Mouse (Mus musculus): Measurements from ENCODE around the gene Rnf4. TPM values are rescaled to one million over a fixed set of nuclear protein-coding genes. Genes with fewer than 3 reads are reported as not detected.

The Rnf4 gene
- polyA plus RNA-seq, 1 experiment from 2014 or later = 147 TPM

DNA sequence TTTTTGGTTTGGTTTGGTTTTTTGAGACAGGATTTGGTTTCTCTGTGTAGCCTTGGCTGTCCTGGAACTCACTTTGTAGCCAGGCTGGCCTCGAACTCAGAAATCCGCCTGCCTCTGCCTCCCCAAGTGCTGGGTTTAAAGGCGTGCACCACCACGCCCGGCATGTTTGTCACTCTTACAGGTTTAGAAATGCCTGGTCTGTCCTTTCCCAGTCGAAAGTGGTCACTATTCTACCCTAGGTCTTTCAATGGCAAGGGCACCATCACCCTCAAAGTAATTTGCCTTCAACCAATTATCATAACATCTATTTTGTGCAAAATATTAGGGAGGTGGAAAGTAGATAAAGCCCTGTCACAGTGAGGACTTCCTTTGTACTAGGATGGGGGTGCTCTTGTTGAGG lies 4.2 kb downstream of the Rnf4 start:
- Histone ChIP-seq H3K4me3 (replicated peaks) (no peak overlapping the region), H3K9me3 (replicated peaks) (no peaks in the 10 kb centered on the region), H3K4me2 (replicated peaks) (no peak overlapping the region), H3K4me1 (0 out of 2 replicates have a peak, but pooled peaks cover 13% of the 10 kb centered on the region), H3K36me3 (peaks cover 19% of the 10 kb centered on the region; the same call in 1 of the 2 replicates), H3K9ac (no peak overlapping the region), H3K27me3 (no peaks in the 10 kb centered on the region), H3K27ac (replicated peaks) (no peak overlapping the region)
- 93% methylated on average over 6 of the region's 6 CpGs for WGBS
- no peak for ATAC-seq (ENCODE audit: insufficient number of reproducible peaks, low FRiP score, low TSS enrichment, low read depth)

GRCm38 (mm10) chr5:34352084-34352631 lies 16.1 kb downstream of the Rnf4 start:
- ATAC-seq (ENCODE audit: insufficient number of reproducible peaks, low FRiP score, low TSS enrichment, low read depth) = no peak
- no peak overlapping the region for H3K9ac ChIP-seq
- H3K4me3 ChIP-seq (replicated peaks) = no peak overlapping the region
- no peaks in the 10 kb centered on the region for H3K4me1 ChIP-seq
- peaks cover 96% of the 10 kb centered on the region for H3K36me3 ChIP-seq
- 95% methylated on average over 3 of the region's 3 CpGs for WGBS
- H3K27me3 ChIP-seq = no peaks in the 10 kb centered on the region
- H3K9me3 ChIP-seq (replicated peaks) = no peaks in the 10 kb centered on the region
- H3K4me2 ChIP-seq (replicated peaks) = no peak overlapping the region
- no peak overlapping the region for H3K27ac ChIP-seq (replicated peaks)

- peaks cover 52% of the 10 kb centered on the region for H3K36me3 ChIP-seq
- no peak overlapping the region for H3K4me2 ChIP-seq (replicated peaks)
- H3K9me3 ChIP-seq (replicated peaks) = no peaks in the 10 kb centered on the region
- no peaks in the 10 kb centered on the region for H3K27me3 ChIP-seq
- ATAC-seq (ENCODE audit: insufficient number of reproducible peaks, low FRiP score, low TSS enrichment, low read depth) = no peak
- no peaks in the 10 kb centered on the region for H3K4me1 ChIP-seq
- H3K9ac ChIP-seq = no peak overlapping the region
- H3K27ac ChIP-seq (replicated peaks) = no peak overlapping the region
- no peak overlapping the region for H3K4me3 ChIP-seq (replicated peaks)
- 91% methylated on average over 3 of the region's 3 CpGs for WGBS
Observed at GRCm38 (mm10) chr5:34360261-34360660, 24.2 kb downstream of the Rnf4 start.

DNA sequence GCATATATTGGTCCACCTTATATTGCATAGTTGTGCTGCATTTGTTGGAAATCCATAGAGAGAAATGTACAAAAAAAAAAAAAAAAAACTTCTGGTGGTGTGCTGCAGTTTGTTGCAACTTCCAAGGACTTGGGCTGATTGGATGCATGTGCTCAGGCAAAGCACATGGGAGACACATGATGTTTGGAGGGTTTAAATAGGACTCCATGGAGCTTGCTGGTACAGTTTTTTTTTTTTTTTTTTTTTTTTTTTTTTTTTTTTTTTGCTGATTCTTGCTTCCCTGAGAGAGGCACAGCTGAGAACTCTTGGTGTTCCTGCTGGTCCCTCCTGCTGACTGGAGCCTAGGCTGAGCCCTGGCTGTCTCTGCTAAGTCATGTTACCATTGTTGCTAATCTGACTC lies 27.0 kb downstream of the Rnf4 start:
- no peak for ATAC-seq (ENCODE audit: insufficient number of reproducible peaks, low FRiP score, low TSS enrichment, low read depth)
- H3K27ac ChIP-seq (replicated peaks) = no peak overlapping the region
- no peak overlapping the region for H3K9ac ChIP-seq

DNA sequence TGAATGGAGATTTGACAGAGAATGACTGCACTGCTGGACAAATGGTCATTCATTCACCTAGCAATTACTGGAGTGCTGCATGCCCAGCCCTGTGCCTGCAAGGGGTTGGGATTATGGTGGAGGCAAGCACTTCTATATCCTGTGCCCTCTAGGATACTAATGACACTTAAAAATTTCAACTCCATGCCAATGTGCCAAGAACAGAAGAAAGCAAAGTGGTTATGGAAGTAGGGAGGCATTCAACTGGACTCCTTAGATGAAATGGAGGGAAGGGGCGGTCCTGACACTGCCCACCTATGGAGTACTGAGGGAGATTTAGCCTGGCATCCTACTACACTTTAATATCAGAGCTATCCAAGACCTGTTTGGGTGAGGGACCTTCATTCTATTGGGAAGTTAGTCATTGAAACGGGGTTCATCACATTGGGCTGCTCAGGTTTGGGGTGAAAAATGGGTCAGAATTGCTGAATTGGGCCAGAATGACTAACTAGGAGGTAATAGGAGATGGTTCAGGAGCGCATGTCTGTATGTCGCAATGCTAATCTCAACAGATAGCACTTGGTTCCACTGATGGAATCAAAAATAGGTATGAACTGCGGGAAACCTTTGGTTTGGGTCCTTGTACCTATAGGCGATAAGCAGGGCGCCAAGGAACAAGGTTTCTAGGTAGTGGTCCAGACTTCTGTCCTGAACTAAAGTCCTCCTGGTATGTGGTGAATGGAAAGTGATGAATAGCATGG lies 32.6 kb downstream of the Rnf4 start:
- ATAC-seq (ENCODE audit: insufficient number of reproducible peaks, low FRiP score, low TSS enrichment, low read depth) = no peak
- peak overlapping the region; percentile 60 for H3K4me2 ChIP-seq (replicated peaks)
- peak overlapping the region; percentile 85 for H3K27ac ChIP-seq (replicated peaks)
- peak overlapping the region; percentile 84 for H3K4me3 ChIP-seq (replicated peaks)
- H3K4me1 ChIP-seq = peaks cover 16% of the 10 kb centered on the region
- peak overlapping the region; percentile 21; the same call in 1 of the 2 replicates for H3K9ac ChIP-seq
- H3K36me3 ChIP-seq = peaks cover 10% of the 10 kb centered on the region; the same call in 1 of the 2 replicates
- 66% methylated on average over 7 of the region's 7 CpGs for WGBS
- H3K27me3 ChIP-seq = no peaks in the 10 kb centered on the region
- no peaks in the 10 kb centered on the region for H3K9me3 ChIP-seq (replicated peaks)

More for the DNA sequence above, 27.0 kb downstream of the Rnf4 start:
- Histone ChIP-seq H3K4me3 (replicated peaks) (no peak overlapping the region), H3K36me3 (peaks cover 31% of the 10 kb centered on the region), H3K9me3 (replicated peaks) (no peaks in the 10 kb centered on the region), H3K27me3 (no peaks in the 10 kb centered on the region), H3K4me2 (replicated peaks) (no peak overlapping the region), H3K4me1 (no peaks in the 10 kb centered on the region)

GRCm38 (mm10) chr5:34369341-34370021 lies 33.4 kb downstream of the Rnf4 start, which contains the start of gene Fam193a:
Gene Fam193a, plus strand, starts transcription at chr5:34369933.
- H3K4me2 ChIP-seq (replicated peaks) = peak within 1 kb of the TSS; percentile 60
- H3K9ac ChIP-seq = peak within 1 kb of the TSS; percentile 91
- H3K9me3 ChIP-seq (replicated peaks) = no peaks in the 10 kb centered on the region
- peak; percentile 100 for ATAC-seq (ENCODE audit: insufficient number of reproducible peaks, low FRiP score, low TSS enrichment, low read depth)
- peak within 1 kb of the TSS; percentile 85 for H3K27ac ChIP-seq (replicated peaks)
- peaks cover 16% of the 10 kb centered on the region for H3K4me1 ChIP-seq
- no peaks in the 10 kb centered on the region for H3K27me3 ChIP-seq
- WGBS = under 1% methylated on average over 45 of the region's 64 CpGs
- peaks cover 10% of the 10 kb centered on the region; the same call in 1 of the 2 replicates for H3K36me3 ChIP-seq
- peak within 1 kb of the TSS; percentile 84 for H3K4me3 ChIP-seq (replicated peaks)

DNA sequence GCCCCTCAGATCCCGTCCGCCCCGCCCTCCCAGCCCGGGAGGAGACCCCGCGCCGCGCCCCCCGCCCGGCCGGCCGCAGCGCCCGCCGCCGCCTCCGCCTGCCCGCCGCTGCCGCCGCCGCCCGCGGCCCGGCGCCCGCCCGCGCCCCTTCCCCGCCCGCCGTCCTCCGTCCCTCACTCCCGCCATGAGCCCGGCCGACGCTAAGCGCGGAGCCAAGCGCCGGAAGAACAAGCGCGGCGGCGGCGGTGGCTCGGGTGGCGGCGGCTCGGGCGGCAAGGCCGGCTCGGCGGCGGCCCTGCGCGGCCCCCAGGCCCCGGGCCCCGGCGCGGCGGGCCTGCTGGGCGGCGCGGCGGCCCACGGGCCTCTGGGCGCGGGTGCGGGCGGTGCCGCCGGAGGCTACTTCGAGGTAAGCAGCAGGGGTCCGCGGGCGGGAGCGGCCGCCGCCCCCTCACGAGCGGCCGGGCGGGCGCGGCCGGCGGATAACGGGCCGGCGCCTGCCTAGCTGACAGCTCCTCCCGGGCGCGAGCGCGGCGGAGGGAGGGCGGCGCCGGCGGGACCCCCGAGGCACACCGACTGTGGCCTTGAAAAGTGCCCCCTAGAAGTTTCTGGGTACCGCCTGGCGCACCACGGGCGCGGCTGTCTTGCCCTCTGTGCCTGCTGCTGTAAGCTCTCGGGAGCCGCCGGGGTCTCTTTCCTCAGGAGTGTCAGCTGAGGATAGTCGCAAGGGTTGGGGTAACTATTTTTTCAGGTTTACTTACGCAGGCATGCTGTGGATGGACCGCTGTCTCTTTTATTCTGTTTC lies 34.1 kb downstream of the Rnf4 start:
- no peaks in the 10 kb centered on the region for H3K27me3 ChIP-seq
- H3K9ac ChIP-seq = peak overlapping the region; percentile 91
- H3K4me2 ChIP-seq (replicated peaks) = peak overlapping the region; percentile 54
- 1% methylated on average over 72 of the region's 114 CpGs for WGBS
- no peak for ATAC-seq (ENCODE audit: insufficient number of reproducible peaks, low FRiP score, low TSS enrichment, low read depth)
- H3K9me3 ChIP-seq (replicated peaks) = no peaks in the 10 kb centered on the region
- H3K4me3 ChIP-seq (replicated peaks) = peak overlapping the region; percentile 84
- H3K4me1 ChIP-seq = peaks cover 16% of the 10 kb centered on the region
- H3K27ac ChIP-seq (replicated peaks) = peak overlapping the region; percentile 71
- H3K36me3 ChIP-seq = peaks cover 3% of the 10 kb centered on the region; the same call in 1 of the 2 replicates

GRCm38 (mm10) chr5:34370840-34371239 lies 34.8 kb downstream of the Rnf4 start:
- Histone ChIP-seq H3K4me1 (peaks cover 16% of the 10 kb centered on the region), H3K27me3 (no peaks in the 10 kb centered on the region), H3K9ac (peak overlapping the region; percentile 91), H3K9me3 (replicated peaks) (no peaks in the 10 kb centered on the region), H3K4me3 (replicated peaks) (peak overlapping the region; percentile 84), H3K36me3 (no peaks in the 10 kb centered on the region), H3K27ac (replicated peaks) (no peak overlapping the region), H3K4me2 (replicated peaks) (peak overlapping the region; percentile 54)
- ATAC-seq (ENCODE audit: insufficient number of reproducible peaks, low FRiP score, low TSS enrichment, low read depth) = no peak
- 17% methylated on average over 8 of the region's 8 CpGs for WGBS

DNA sequence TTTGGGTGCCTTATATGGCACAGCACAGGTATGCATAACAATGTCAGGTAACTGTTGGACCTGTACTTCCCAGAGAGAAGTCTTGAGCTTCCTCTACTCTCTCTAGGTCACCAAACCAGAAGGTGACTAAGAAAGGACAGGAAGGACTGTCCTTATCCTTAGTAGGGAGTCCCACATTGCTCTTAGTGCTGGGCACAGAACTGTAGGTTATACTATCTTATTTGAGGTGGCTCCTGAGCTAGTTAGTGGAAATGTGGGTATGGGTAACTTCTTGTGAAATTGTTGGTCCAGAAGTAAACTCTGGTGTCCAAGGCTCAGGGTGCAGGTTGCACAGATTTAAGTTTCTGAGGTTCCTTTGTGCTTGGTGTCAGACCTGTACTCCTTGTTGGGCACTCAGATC lies 36.1 kb downstream of the Rnf4 start:
- Histone ChIP-seq H3K4me2 (replicated peaks) (no peak overlapping the region), H3K9me3 (replicated peaks) (no peaks in the 10 kb centered on the region)

DNA sequence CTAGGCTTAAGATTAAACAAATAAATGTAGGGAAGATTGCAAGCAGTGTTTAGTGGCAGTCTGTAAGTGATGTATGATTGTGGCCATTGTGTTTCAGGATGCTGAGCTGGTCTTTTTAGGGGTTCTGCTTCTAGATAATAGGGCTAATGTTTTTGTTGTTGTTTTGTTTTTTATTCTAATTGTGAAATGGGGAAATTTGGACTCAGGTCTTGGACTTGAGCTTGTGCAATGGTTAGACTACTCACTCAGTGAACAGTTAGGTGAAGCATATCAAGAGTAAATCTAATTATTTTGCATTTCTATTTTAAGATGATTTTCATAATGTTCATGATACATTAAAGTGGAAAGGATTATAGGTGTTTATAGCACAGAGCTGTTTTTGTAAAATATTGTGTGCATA lies 36.5 kb downstream of the Rnf4 start:
- H3K9me3 ChIP-seq (replicated peaks) = no peaks in the 10 kb centered on the region
- no peak overlapping the region for H3K27ac ChIP-seq (replicated peaks)
- H3K9ac ChIP-seq = no peak overlapping the region
- ATAC-seq (ENCODE audit: insufficient number of reproducible peaks, low FRiP score, low TSS enrichment, low read depth) = no peak
- no peaks in the 10 kb centered on the region for H3K27me3 ChIP-seq
- no peak overlapping the region for H3K4me3 ChIP-seq (replicated peaks)
- no peaks in the 10 kb centered on the region for H3K36me3 ChIP-seq
- no peak overlapping the region for H3K4me2 ChIP-seq (replicated peaks)
- H3K4me1 ChIP-seq = peaks cover 16% of the 10 kb centered on the region

More for the DNA sequence above, 36.1 kb downstream of the Rnf4 start:
- Histone ChIP-seq H3K4me1 (peaks cover 16% of the 10 kb centered on the region), H3K9ac (no peak overlapping the region), H3K4me3 (replicated peaks) (no peak overlapping the region), H3K36me3 (no peaks in the 10 kb centered on the region), H3K27me3 (no peaks in the 10 kb centered on the region), H3K27ac (replicated peaks) (no peak overlapping the region)
- no peak for ATAC-seq (ENCODE audit: insufficient number of reproducible peaks, low FRiP score, low TSS enrichment, low read depth)

GRCm38 (mm10) chr5:34378787-34379186 lies 42.7 kb downstream of the Rnf4 start:
- no peaks in the 10 kb centered on the region for H3K4me1 ChIP-seq
- H3K36me3 ChIP-seq = no peaks in the 10 kb centered on the region
- H3K9ac ChIP-seq = no peak overlapping the region
- ATAC-seq (ENCODE audit: insufficient number of reproducible peaks, low FRiP score, low TSS enrichment, low read depth) = no peak
- no peak overlapping the region for H3K27ac ChIP-seq (replicated peaks)
- H3K4me2 ChIP-seq (replicated peaks) = no peak overlapping the region
- no peak overlapping the region for H3K4me3 ChIP-seq (replicated peaks)
- no peaks in the 10 kb centered on the region for H3K27me3 ChIP-seq
- no peaks in the 10 kb centered on the region for H3K9me3 ChIP-seq (replicated peaks)
